Mouse (Mus musculus) ES-E14 (cell line): ENCODE measurements around the gene Ppp4r2.

Source experiments
- HCFC1 ChIP-seq: IDR thresholded peaks from 2 replicates; pipeline ENCODE4 v1.6.1; 2012; ENCODE audit warnings: low read length, inconsistent platforms, borderline replicate concordance; ENCODE audit not compliant: insufficient read depth
- ZC3H11A ChIP-seq: IDR thresholded peaks from 2 replicates; pipeline ENCODE4 v1.6.1; 2012; ENCODE audit warnings: low read depth, mild to moderate bottlenecking, inconsistent platforms, low read length, borderline replicate concordance
- ZNF384 ChIP-seq: IDR thresholded peaks from 2 replicates; pipeline ENCODE4 v1.6.1; 2012; ENCODE audit warnings: low read depth, low read length, inconsistent platforms

DNA sequence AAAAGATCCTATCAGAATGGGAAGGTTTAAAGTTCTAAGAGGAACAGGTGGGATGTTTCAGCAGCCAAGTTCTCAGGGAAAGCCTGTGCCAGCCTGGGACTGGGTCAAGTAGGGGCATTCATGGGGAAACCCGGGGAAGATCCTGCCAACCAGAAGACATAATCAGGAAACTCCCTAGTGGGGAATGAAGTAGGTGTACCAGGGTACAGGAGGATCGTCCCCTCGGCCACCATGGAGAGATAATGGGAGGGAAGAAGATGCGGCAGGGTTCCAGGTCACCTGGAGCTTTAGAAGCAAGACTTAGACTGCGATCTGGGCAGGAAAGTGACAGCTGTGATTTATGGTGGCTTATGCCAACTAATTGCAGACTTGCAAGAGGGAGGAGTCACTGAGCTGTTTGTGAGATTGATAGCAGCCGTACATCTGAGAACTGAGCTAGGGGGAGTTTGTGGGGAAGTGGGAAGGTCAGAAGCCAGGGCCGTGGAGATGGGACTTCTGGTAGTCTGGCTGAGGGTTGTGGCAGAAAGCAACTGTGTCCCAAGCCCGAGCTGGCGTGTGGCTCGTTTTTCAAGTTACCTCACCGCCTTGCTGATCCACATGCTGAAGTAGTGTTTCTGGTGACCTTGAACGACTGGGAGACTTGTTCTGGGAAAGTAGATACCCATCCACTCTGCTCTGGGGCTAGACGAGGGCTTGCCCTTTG is 30.9 kb upstream of the Ppp4r2 start:
- TF ChIP-seq ZC3H11A (no peak), HCFC1 (no peak), ZNF384 (no peak)
